12 mouse cellular contexts compared by ENCODE assay signal in the genomic region with DNA sequence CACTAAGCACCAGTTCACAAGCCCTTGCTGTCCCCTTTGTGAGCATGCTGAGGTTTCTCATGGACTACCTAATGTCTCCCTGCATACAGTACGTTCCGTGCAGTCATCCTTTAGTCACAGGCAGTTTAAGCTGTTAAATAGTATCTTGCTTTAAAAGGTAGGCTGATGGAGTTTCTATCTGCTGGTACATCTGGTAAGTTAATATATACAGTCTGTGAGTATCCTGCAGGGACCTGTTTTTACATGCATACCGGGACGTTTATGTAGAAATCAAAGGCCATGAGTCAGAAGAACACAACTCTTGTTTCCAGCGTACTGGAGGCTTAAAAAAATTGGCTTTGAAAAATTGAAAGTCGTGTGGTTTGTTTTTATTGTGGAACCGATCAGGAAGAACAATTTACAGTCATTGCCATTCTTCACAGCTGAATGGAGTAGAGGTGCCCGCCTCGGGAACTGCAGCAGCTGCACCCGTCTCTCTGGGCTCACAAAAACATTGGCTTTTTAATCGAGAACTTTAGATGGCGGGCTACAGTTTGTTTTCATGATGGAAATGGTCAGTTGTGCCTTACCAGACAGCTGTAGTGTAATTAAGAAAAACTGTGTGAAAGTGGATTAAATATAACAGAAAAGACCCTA.
A peak's percentile ranks its signal among the peaks of the same experiment; 100 is the strongest.
DNase-seq lines count a peak whose midpoint lies in the region; ATAC-seq and TF ChIP-seq lines count a peak whose summit lies in the region.
"Had no signal": no experiment of that assay in that cellular context is flagged by ENCODE, and none has a peak within 500 bp of the region (broad histone marks: within the 10 kb centered on the region; RNA-seq: fewer than 3 reads in every experiment).

No protein-coding gene starts in this region.

- WGBS in midbrain, postnatal 0 days, result 9% methylated on average over 12 of the region's 12 CpGs
- 78% methylated on average over 12 of the region's 12 CpGs for WGBS in liver, postnatal 0 days (ENCODE audit: insufficient replicate concordance)

- peak overlapping the region; percentile 27; the same call in 1 of the 2 replicates for H3K4me3 ChIP-seq in layer of hippocampus, adult 2 months
- H3K4me3 ChIP-seq in midbrain, postnatal 0 days (ENCODE audit: low read depth, low read length), result peak overlapping the region; percentile 10; the same call in 1 of the 2 replicates
- H3K4me3 ChIP-seq in liver, postnatal 0 days (ENCODE audit: low read depth, low read length), result no peak overlapping the region

- H3K4me1 ChIP-seq in midbrain, postnatal 0 days (ENCODE audit: insufficient read depth, low read length), result peaks cover 14% of the 10 kb centered on the region; the same call in 1 of the 2 replicates
- peaks cover 11% of the 10 kb centered on the region for H3K4me1 ChIP-seq in liver, postnatal 0 days (ENCODE audit: insufficient read depth)

- ATAC-seq in midbrain, postnatal 0 days (ENCODE audit: low FRiP score), result 0 out of 2 replicates have a peak, but pooled peaks have one; percentile 52
- ATAC-seq in liver, postnatal 0 days, result no peak

- H3K27ac ChIP-seq in layer of hippocampus, adult 2 months, result peak overlapping the region; percentile 44
- H3K27ac ChIP-seq in midbrain, postnatal 0 days (ENCODE audit: low read depth, low read length), result no peak overlapping the region
- H3K27ac ChIP-seq in liver, postnatal 0 days (ENCODE audit: low read depth), result no peak overlapping the region

- TF ChIP-seq CTCF in layer of hippocampus, adult 2 months (conservative IDR thresholded peaks at IDR 0.05), result no peak
- TF ChIP-seq CTCF in brain, embryonic 14.5 days (IDR thresholded peaks at IDR 0.05; ENCODE audit: borderline replicate concordance, extremely low read depth, insufficient read depth, insufficient read length), result no peak
- TF ChIP-seq CTCF in midbrain, postnatal 0 days (IDR thresholded peaks at IDR 0.05), result no peak
- TF ChIP-seq CTCF in liver, postnatal 0 days (IDR thresholded peaks at IDR 0.05; ENCODE audit: low read depth), result no peak

- no peaks in the 10 kb centered on the region for H3K36me3 ChIP-seq in midbrain, postnatal 0 days (ENCODE audit: insufficient read depth, low read length)
- H3K36me3 ChIP-seq in liver, postnatal 0 days (replicated peaks; ENCODE audit: insufficient read depth, low read length), result no peaks in the 10 kb centered on the region

- H3K27me3 ChIP-seq in midbrain, postnatal 0 days (ENCODE audit: insufficient read depth, low read length), result no peaks in the 10 kb centered on the region
- H3K27me3 ChIP-seq in liver, postnatal 0 days (ENCODE audit: insufficient read depth, low read length), result no peaks in the 10 kb centered on the region

- no peak for DNase-seq in layer of hippocampus, adult 2 months (ENCODE audit: low spot score in 2 of 2)
- no peak for DNase-seq in layer of hippocampus, postnatal 10 days (ENCODE audit: low spot score in 2 of 2)
- DNase-seq in brain, embryonic 14.5 days (ENCODE audit: low read depth), result peak; percentile 78
- peak; percentile 59 for DNase-seq in gonadal fat pad, adult 2 months (ENCODE audit: low read depth)
- peak; percentile 25 for DNase-seq in midbrain, postnatal 0 days (ENCODE audit: low spot score)
- no peak for DNase-seq in urinary bladder, postnatal 36 days (ENCODE audit: low spot score in 2 of 2)
- DNase-seq in heart, adult 11 months, result no peak
- no peak for DNase-seq in liver, postnatal 0 days
- DNase-seq: adrenal gland, postnatal 36 days; cerebellum, postnatal 25 days; gastrocnemius, postnatal 25 days had no signal

- H3K9ac ChIP-seq in midbrain, postnatal 0 days (replicated peaks; ENCODE audit: low read length, poor library complexity, severe bottlenecking), result no peak overlapping the region
- H3K9ac ChIP-seq in liver, postnatal 0 days (replicated peaks), result no peak overlapping the region

- peak overlapping the region; percentile 33 for H3K4me2 ChIP-seq in midbrain, postnatal 0 days (ENCODE audit: low read depth, low read length, poor library complexity, severe bottlenecking)
- no peak overlapping the region for H3K4me2 ChIP-seq in liver, postnatal 0 days (ENCODE audit: low read depth, low read length)
- H3K4me2 ChIP-seq: liver, embryonic 11.5 days had no signal

- no peak for TF ChIP-seq POLR2A in brain, embryonic 14.5 days (IDR thresholded peaks at IDR 0.05; ENCODE audit: borderline replicate concordance, extremely low read depth, insufficient read depth, insufficient read length, poor library complexity, severe bottlenecking)

- TF ChIP-seq EP300 in liver, postnatal 0 days (IDR thresholded peaks at IDR 0.05; ENCODE audit: low read depth), result no peak

- H3K9me3 ChIP-seq in midbrain, postnatal 0 days (ENCODE audit: low read length), result no peaks in the 10 kb centered on the region
- H3K9me3 ChIP-seq in liver, postnatal 0 days (ENCODE audit: low read length), result no peaks in the 10 kb centered on the region

Comparison
In these comparisons a context has a peak if more than half of its experiments do, and no peak if none do; other contexts are left out.
1. DNase-seq: peak in brain, embryonic 14.5 days (single experiment), gonadal fat pad, adult 2 months (single experiment) and midbrain, postnatal 0 days (single experiment); none in layer of hippocampus, adult 2 months (0 of 2), layer of hippocampus, postnatal 10 days (0 of 2), urinary bladder, postnatal 36 days (0 of 2), heart, adult 11 months (single experiment) and liver, postnatal 0 days (single experiment).